Mouse (Mus musculus) intestine, postnatal 0 days (tissue): ENCODE measurements around the gene Mif4gd. TPM values are rescaled to one million over a fixed set of nuclear protein-coding genes. Genes with fewer than 3 reads are reported as not detected.

ENCODE experiments used
- ATAC-seq: fragments of 200-750 bp; cut with Nextera tagmentation; 2 replicates; pipeline ENCODE4 v1.8.0; 2017; ENCODE audit warnings: mild to moderate bottlenecking, moderate TSS enrichment, moderate library complexity
- H3K27ac ChIP-seq: fragments of 300-500 bp; sonication (generic); 2 replicates; pipeline ENCODE4 v1.5.1; 2014; ENCODE audit warnings: mild to moderate bottlenecking, low read depth, low read length, moderate library complexity
- H3K27me3 ChIP-seq: fragments of 300-500 bp; sonication (generic); replicated peaks from 2 replicates; pipeline ENCODE4 v1.6.1; 2014; ENCODE audit warnings: low read length, mixed read lengths; ENCODE audit not compliant: control insufficient read depth, insufficient read depth
- H3K36me3 ChIP-seq: fragments of 300-500 bp; sonication (generic); 2 replicates; pipeline ENCODE4 v1.6.1; 2014; ENCODE audit warnings: mild to moderate bottlenecking, moderate library complexity; ENCODE audit not compliant: control insufficient read depth, insufficient read depth
- H3K4me1 ChIP-seq: fragments of 300-500 bp; sonication (generic); replicated peaks from 2 replicates; pipeline ENCODE4 v1.6.1; 2014; ENCODE audit warnings: antibody characterized with exemption, low read length, mixed read lengths; ENCODE audit not compliant: control insufficient read depth, insufficient read depth
- H3K4me2 ChIP-seq: fragments of 300-500 bp; sonication (generic); replicated peaks from 2 replicates; pipeline ENCODE4 v1.6.1; 2014; ENCODE audit warnings: low read depth, mild to moderate bottlenecking, moderate library complexity
- H3K4me3 ChIP-seq: fragments of 300-500 bp; sonication (generic); 2 replicates; pipeline ENCODE4 v1.5.1; 2014; ENCODE audit warnings: low read depth, low read length
- H3K9ac ChIP-seq: fragments of 300-500 bp; sonication (generic); 2 replicates; pipeline ENCODE4 v1.6.1; 2014; ENCODE audit warnings: mild to moderate bottlenecking, low read depth, low read length
- H3K9me3 ChIP-seq: fragments of 300-500 bp; sonication (generic); 2 replicates; pipeline ENCODE4 v1.6.1; 2016; ENCODE audit warnings: mixed run types; ENCODE audit not compliant: control insufficient read depth
- CTCF ChIP-seq: sonication (generic); IDR thresholded peaks from 2 replicates; pipeline ENCODE4 v1.5.1; 2016; ENCODE audit warnings: low read depth, mild to moderate bottlenecking, control low read depth, antibody characterized with exemption, moderate library complexity
- WGBS: fragments of 180-500 bp; shearing (Covaris S2); extraction: QIAGEN DNeasy Blood & Tissue Kit; methylation state at CpG from one replicate; pipeline ENCODE4 v1.1.7; 2014; 5-methylcytosine and 5-hydroxymethylcytosine counted together
- polyA plus RNA-seq: library from polyadenylated mRNA; unstranded; fragments of >200 nt; fragmentation: Nextera tagmentation; extraction: Ambion mirVana; gene quantifications from 2 replicates; pipeline ENCODE4 v1.2.1, GENCODE M21; 2015

Gene Mif4gd
- polyA plus RNA-seq, 1 experiment from 2014 or later: 43.0 TPM

- Histone ChIP-seq H3K4me3 (no peak overlapping the region), H3K9ac (no peak overlapping the region), H3K9me3 (no peaks in the 10 kb centered on the region), H3K27me3 (no peaks in the 10 kb centered on the region), H3K4me1 (0 out of 2 replicates have a peak, but pooled peaks cover 3% of the 10 kb centered on the region), H3K27ac (no peak overlapping the region), H3K4me2 (no peak overlapping the region), H3K36me3 (no peaks in the 10 kb centered on the region)
- WGBS: 83% methylated on average over 8 of the region's 8 CpGs
- no peak for TF ChIP-seq CTCF
- no peak for ATAC-seq
These were observed 22.3 kb upstream of the Mif4gd start for GRCm38 (mm10) chr11:115635041-115635440.

DNA sequence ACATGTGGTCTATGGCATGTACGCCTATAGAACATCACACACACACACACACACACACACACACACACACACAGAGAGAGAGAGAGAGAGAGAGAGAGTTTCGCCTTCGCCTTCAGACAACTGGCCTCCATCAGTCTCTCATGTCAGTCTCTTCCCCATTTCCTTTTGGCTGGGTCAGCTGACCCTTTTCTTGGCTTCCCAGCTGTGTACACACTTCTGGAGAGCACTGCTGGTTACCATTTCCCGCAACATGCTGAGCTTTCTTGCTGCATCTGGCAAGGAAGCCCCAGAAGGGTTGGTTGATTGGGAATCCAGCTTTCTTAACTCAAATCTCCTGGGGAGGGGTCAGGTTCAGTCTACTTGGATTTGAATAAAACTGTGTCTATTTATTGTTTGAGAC, 21.3 kb upstream of the Mif4gd start:
- no peak overlapping the region for H3K4me2 ChIP-seq
- H3K4me1 ChIP-seq: no peaks in the 10 kb centered on the region
- no peak overlapping the region for H3K4me3 ChIP-seq
- ATAC-seq: no peak
- H3K27me3 ChIP-seq: no peaks in the 10 kb centered on the region
- no peak overlapping the region for H3K9ac ChIP-seq
- 73% methylated on average over 4 of the region's 4 CpGs for WGBS
- no peaks in the 10 kb centered on the region for H3K9me3 ChIP-seq
- H3K36me3 ChIP-seq: no peaks in the 10 kb centered on the region
- no peak for TF ChIP-seq CTCF
- H3K27ac ChIP-seq: no peak overlapping the region

GRCm38 (mm10) chr11:115632862-115633261, 20.1 kb upstream of the Mif4gd start:
- no peaks in the 10 kb centered on the region for H3K9me3 ChIP-seq
- H3K27me3 ChIP-seq: no peaks in the 10 kb centered on the region
- H3K9ac ChIP-seq: no peak overlapping the region
- no peak for ATAC-seq
- H3K36me3 ChIP-seq: no peaks in the 10 kb centered on the region
- WGBS: 88% methylated on average over 10 of the region's 10 CpGs
- no peaks in the 10 kb centered on the region for H3K4me1 ChIP-seq
- no peak overlapping the region for H3K4me2 ChIP-seq
- H3K27ac ChIP-seq: no peak overlapping the region
- no peak for TF ChIP-seq CTCF
- H3K4me3 ChIP-seq: no peak overlapping the region

- no peak for ATAC-seq
- Histone ChIP-seq H3K4me2 (no peak overlapping the region), H3K9me3 (no peaks in the 10 kb centered on the region)
These were observed 19.5 kb upstream of the Mif4gd start for GRCm38 (mm10) chr11:115632247-115632646.

GRCm38 (mm10) chr11:115631505-115631890, 18.7 kb upstream of the Mif4gd start:
- TF ChIP-seq CTCF: peak; percentile 78

More at GRCm38 (mm10) chr11:115632247-115632646, 19.5 kb upstream of the Mif4gd start:
- Histone ChIP-seq H3K9ac (no peak overlapping the region), H3K27me3 (no peaks in the 10 kb centered on the region), H3K36me3 (no peaks in the 10 kb centered on the region), H3K4me3 (no peak overlapping the region), H3K27ac (no peak overlapping the region), H3K4me1 (no peaks in the 10 kb centered on the region; the same call in 1 of the 2 replicates)
- no peak for TF ChIP-seq CTCF
- WGBS: 66% methylated on average over 7 of the region's 7 CpGs

GRCm38 (mm10) chr11:115630532-115631504, 18.0 kb upstream of the Mif4gd start:
- Histone ChIP-seq H3K4me2 (no peak overlapping the region), H3K27ac (no peak overlapping the region), H3K4me3 (no peak overlapping the region), H3K27me3 (no peaks in the 10 kb centered on the region), H3K4me1 (no peaks in the 10 kb centered on the region; the same call in 1 of the 2 replicates), H3K9me3 (no peaks in the 10 kb centered on the region), H3K36me3 (no peaks in the 10 kb centered on the region), H3K9ac (no peak overlapping the region)
- no peak for ATAC-seq
- 41% methylated on average over 16 of the region's 16 CpGs for WGBS
- no peak for TF ChIP-seq CTCF

More at GRCm38 (mm10) chr11:115631505-115631890, 18.7 kb upstream of the Mif4gd start:
- no peak for ATAC-seq
- Histone ChIP-seq H3K4me3 (no peak overlapping the region), H3K36me3 (no peaks in the 10 kb centered on the region), H3K27ac (no peak overlapping the region), H3K9me3 (no peaks in the 10 kb centered on the region), H3K27me3 (no peaks in the 10 kb centered on the region), H3K4me1 (no peaks in the 10 kb centered on the region; the same call in 1 of the 2 replicates), H3K4me2 (no peak overlapping the region), H3K9ac (no peak overlapping the region)
- WGBS: 32% methylated on average over 3 of the region's 3 CpGs
